Mouse (Mus musculus): ENCODE results near the gene Glyctk. TPM values are rescaled to one million over a fixed set of nuclear protein-coding genes. Genes with fewer than 3 reads are reported as not detected.
A peak's percentile ranks its signal among the peaks of the same experiment; 100 is the strongest.
"Not testable (repeated sequence)": the region's sequence is repeated elsewhere in the genome, so short reads cannot be mapped to it uniquely, and the experiment has no call there.

Glyctk gene
- polyA plus RNA-seq, 1 experiment from 2014 or later, result 2.3 TPM

GRCm38 (mm10) chr9:106170556-106171345 is 12.8 kb upstream of the Glyctk start, which contains the start of gene Wdr82:
TSS of gene Wdr82 (plus strand) at chr9:106170928.
- Histone ChIP-seq H3K27ac (ENCODE audit: low read depth, low read length) (peak within 1 kb of the TSS; percentile 97), H3K9ac (ENCODE audit: low read length) (peak within 1 kb of the TSS; percentile 93), H3K36me3 (ENCODE audit: control insufficient read depth, insufficient read depth, low read length) (no peaks in the 10 kb centered on the region), H3K4me3 (ENCODE audit: low read depth, low read length) (peak within 1 kb of the TSS; percentile 94), H3K4me2 (ENCODE audit: low read length) (peak within 1 kb of the TSS; percentile 87), H3K4me1 (ENCODE audit: control insufficient read depth, insufficient read depth, low read length) (peaks cover 27% of the 10 kb centered on the region), H3K9me3 (replicated peaks; ENCODE audit: control insufficient read depth, low read length) (no peaks in the 10 kb centered on the region), H3K27me3 (replicated peaks; ENCODE audit: control insufficient read depth, insufficient read depth, low read length) (no peaks in the 10 kb centered on the region)
- WGBS, result under 1% methylated on average over 68 of the region's 81 CpGs
- ATAC-seq (peak; percentile 92), DNase-seq (ENCODE audit: low spot score) (peak; percentile 95)

- H3K9ac ChIP-seq (ENCODE audit: low read length), result peak overlapping the region; percentile 93
- ATAC-seq (no peak), DNase-seq (ENCODE audit: low spot score) (no peak)
- H3K36me3 ChIP-seq (ENCODE audit: control insufficient read depth, insufficient read depth, low read length), result no peaks in the 10 kb centered on the region
- no peak overlapping the region for H3K27ac ChIP-seq (ENCODE audit: low read depth, low read length)
- peaks cover 27% of the 10 kb centered on the region for H3K4me1 ChIP-seq (ENCODE audit: control insufficient read depth, insufficient read depth, low read length)
- no peaks in the 10 kb centered on the region for H3K27me3 ChIP-seq (replicated peaks; ENCODE audit: control insufficient read depth, insufficient read depth, low read length)
- 0 out of 2 replicates have a peak overlapping the region, but pooled peaks have one; percentile 94 for H3K4me3 ChIP-seq (ENCODE audit: low read depth, low read length)
- H3K9me3 ChIP-seq (replicated peaks; ENCODE audit: control insufficient read depth, low read length), result no peaks in the 10 kb centered on the region
- peak overlapping the region; percentile 87 for H3K4me2 ChIP-seq (ENCODE audit: low read length)
- WGBS, result 42% methylated on average over 6 of the region's 6 CpGs
These were observed 12.0 kb upstream of the Glyctk start for GRCm38 (mm10) chr9:106169917-106170316.

- H3K4me3 ChIP-seq (ENCODE audit: low read depth, low read length); H3K9me3 ChIP-seq (replicated peaks; ENCODE audit: control insufficient read depth, low read length); H3K27me3 ChIP-seq (replicated peaks; ENCODE audit: control insufficient read depth, insufficient read depth, low read length); H3K36me3 ChIP-seq (ENCODE audit: control insufficient read depth, insufficient read depth, low read length); H3K27ac ChIP-seq (ENCODE audit: low read depth, low read length); ATAC-seq; H3K9ac ChIP-seq (ENCODE audit: low read length); DNase-seq (ENCODE audit: low spot score); H3K4me2 ChIP-seq (ENCODE audit: low read length): not testable (repeated sequence)
- H3K4me1 ChIP-seq (ENCODE audit: control insufficient read depth, insufficient read depth, low read length), result peaks cover 20% of the 10 kb centered on the region
- 82% methylated on average over 1 of the region's 1 CpGs for WGBS
These were observed 11.1 kb upstream of the Glyctk start for GRCm38 (mm10) chr9:106169006-106169405.

- H3K4me3 ChIP-seq (ENCODE audit: low read depth, low read length), result no peak overlapping the region
- H3K9me3 ChIP-seq (replicated peaks; ENCODE audit: control insufficient read depth, low read length), result no peaks in the 10 kb centered on the region
- H3K9ac ChIP-seq (ENCODE audit: low read length), result no peak overlapping the region
- ATAC-seq (no peak), DNase-seq (ENCODE audit: low spot score) (no peak)
- no peak overlapping the region for H3K4me2 ChIP-seq (ENCODE audit: low read length)
- no peaks in the 10 kb centered on the region for H3K36me3 ChIP-seq (ENCODE audit: control insufficient read depth, insufficient read depth, low read length)
- H3K27ac ChIP-seq (ENCODE audit: low read depth, low read length), result no peak overlapping the region
- no peaks in the 10 kb centered on the region for H3K27me3 ChIP-seq (replicated peaks; ENCODE audit: control insufficient read depth, insufficient read depth, low read length)
- WGBS, result 14% methylated on average over 1 of the region's 1 CpGs
- peaks cover 8% of the 10 kb centered on the region for H3K4me1 ChIP-seq (ENCODE audit: control insufficient read depth, insufficient read depth, low read length)
These were observed 9.8 kb upstream of the Glyctk start for GRCm38 (mm10) chr9:106167703-106168102.

- Histone ChIP-seq H3K27me3 (replicated peaks; ENCODE audit: control insufficient read depth, insufficient read depth, low read length) (no peaks in the 10 kb centered on the region), H3K4me1 (ENCODE audit: control insufficient read depth, insufficient read depth, low read length) (peaks cover 6% of the 10 kb centered on the region), H3K9ac (ENCODE audit: low read length) (no peak overlapping the region), H3K4me3 (ENCODE audit: low read depth, low read length) (no peak overlapping the region), H3K27ac (ENCODE audit: low read depth, low read length) (no peak overlapping the region), H3K9me3 (replicated peaks; ENCODE audit: control insufficient read depth, low read length) (no peaks in the 10 kb centered on the region), H3K4me2 (ENCODE audit: low read length) (no peak overlapping the region), H3K36me3 (ENCODE audit: control insufficient read depth, insufficient read depth, low read length) (no peaks in the 10 kb centered on the region)
- ATAC-seq, result no peak
- 75% methylated on average over 3 of the region's 3 CpGs for WGBS
- DNase-seq (ENCODE audit: low spot score), result no peak
These were observed 9.3 kb upstream of the Glyctk start for GRCm38 (mm10) chr9:106167241-106167640.

GRCm38 (mm10) chr9:106166709-106167108 is 8.8 kb upstream of the Glyctk start:
- no peak overlapping the region for H3K4me3 ChIP-seq (ENCODE audit: low read depth, low read length)
- H3K9me3 ChIP-seq (replicated peaks; ENCODE audit: control insufficient read depth, low read length), result no peaks in the 10 kb centered on the region
- H3K36me3 ChIP-seq (ENCODE audit: control insufficient read depth, insufficient read depth, low read length), result no peaks in the 10 kb centered on the region
- WGBS, result 82% methylated on average over 2 of the region's 2 CpGs
- H3K4me2 ChIP-seq (ENCODE audit: low read length), result no peak overlapping the region
- DNase-seq (ENCODE audit: low spot score) (no peak), ATAC-seq (no peak)
- H3K4me1 ChIP-seq (ENCODE audit: control insufficient read depth, insufficient read depth, low read length), result peaks cover 6% of the 10 kb centered on the region; the same call in 1 of the 2 replicates
- no peak overlapping the region for H3K9ac ChIP-seq (ENCODE audit: low read length)
- H3K27ac ChIP-seq (ENCODE audit: low read depth, low read length), result no peak overlapping the region
- H3K27me3 ChIP-seq (replicated peaks; ENCODE audit: control insufficient read depth, insufficient read depth, low read length), result no peaks in the 10 kb centered on the region

- WGBS, result 45% methylated on average over 5 of the region's 5 CpGs
These were observed 2.5 kb upstream of the Glyctk start for GRCm38 (mm10) chr9:106160426-106160825.

GRCm38 (mm10) chr9:106159784-106160301 is 1.9 kb upstream of the Glyctk start:
- Histone ChIP-seq H3K9me3 (replicated peaks; ENCODE audit: control insufficient read depth, low read length) (no peaks in the 10 kb centered on the region), H3K27ac (ENCODE audit: low read depth, low read length) (peak overlapping the region; percentile 95), H3K36me3 (ENCODE audit: control insufficient read depth, insufficient read depth, low read length) (no peaks in the 10 kb centered on the region), H3K27me3 (replicated peaks; ENCODE audit: control insufficient read depth, insufficient read depth, low read length) (no peaks in the 10 kb centered on the region), H3K4me2 (ENCODE audit: low read length) (peak overlapping the region; percentile 66), H3K9ac (ENCODE audit: low read length) (peak overlapping the region; percentile 71), H3K4me1 (ENCODE audit: control insufficient read depth, insufficient read depth, low read length) (peaks cover 4% of the 10 kb centered on the region; the same call in 1 of the 2 replicates), H3K4me3 (ENCODE audit: low read depth, low read length) (peak overlapping the region; percentile 45)
- peak; percentile 62 for ATAC-seq
- DNase-seq (ENCODE audit: low spot score), result peak; percentile 93
- WGBS, result 3% methylated on average over 24 of the region's 24 CpGs

More at GRCm38 (mm10) chr9:106160426-106160825, 2.5 kb upstream of the Glyctk start:
- Histone ChIP-seq H3K9me3 (replicated peaks; ENCODE audit: control insufficient read depth, low read length) (no peaks in the 10 kb centered on the region), H3K27me3 (replicated peaks; ENCODE audit: control insufficient read depth, insufficient read depth, low read length) (no peaks in the 10 kb centered on the region), H3K9ac (ENCODE audit: low read length) (peak overlapping the region; percentile 71), H3K4me2 (ENCODE audit: low read length) (peak overlapping the region; percentile 66), H3K4me3 (ENCODE audit: low read depth, low read length) (peak overlapping the region; percentile 45), H3K27ac (ENCODE audit: low read depth, low read length) (peak overlapping the region; percentile 95; the same call in 1 of the 2 replicates), H3K36me3 (ENCODE audit: control insufficient read depth, insufficient read depth, low read length) (no peaks in the 10 kb centered on the region), H3K4me1 (ENCODE audit: control insufficient read depth, insufficient read depth, low read length) (peaks cover 4% of the 10 kb centered on the region; the same call in 1 of the 2 replicates)
- ATAC-seq (no peak), DNase-seq (ENCODE audit: low spot score) (no peak)

- Histone ChIP-seq H3K4me1 (ENCODE audit: control insufficient read depth, insufficient read depth, low read length) (peaks cover 4% of the 10 kb centered on the region; the same call in 1 of the 2 replicates), H3K36me3 (ENCODE audit: control insufficient read depth, insufficient read depth, low read length) (0 out of 2 replicates have a peak, but pooled peaks cover under 1% of the 10 kb centered on the region), H3K27ac (ENCODE audit: low read depth, low read length) (no peak overlapping the region), H3K27me3 (replicated peaks; ENCODE audit: control insufficient read depth, insufficient read depth, low read length) (no peaks in the 10 kb centered on the region), H3K4me3 (ENCODE audit: low read depth, low read length) (peak overlapping the region; percentile 45; the same call in 1 of the 2 replicates), H3K9ac (ENCODE audit: low read length) (no peak overlapping the region), H3K9me3 (replicated peaks; ENCODE audit: control insufficient read depth, low read length) (no peaks in the 10 kb centered on the region), H3K4me2 (ENCODE audit: low read length) (peak overlapping the region; percentile 66)
- WGBS, result 76% methylated on average over 9 of the region's 9 CpGs
- ATAC-seq (no peak), DNase-seq (ENCODE audit: low spot score) (no peak)
These were observed 1.3 kb upstream of the Glyctk start for GRCm38 (mm10) chr9:106159237-106159636.
